In genomic region chr2:120011462-120012200, GRCm38 (mm10) we compare ENCODE assay signal across 8 mouse cellular contexts. TPM values are rescaled to one million over a fixed set of nuclear protein-coding genes. Genes with fewer than 3 reads are reported as not detected.
DNase-seq lines count a peak whose midpoint lies in the region; ATAC-seq and TF ChIP-seq lines count a peak whose summit lies in the region.

No protein-coding gene starts in this region.

- DNase-seq in forebrain, embryonic 10.5 days (ENCODE audit: extremely low spot score, low spot score): peak; percentile 43
- no peak for DNase-seq in forebrain, embryonic 11.5 days (ENCODE audit: low spot score)
- DNase-seq in limb, embryonic 11.5 days (ENCODE audit: low spot score): peak; percentile 62

- no peak overlapping the region for H3K9ac ChIP-seq in forebrain, embryonic 11.5 days (ENCODE audit: low read length)
- H3K9ac ChIP-seq in forebrain, embryonic 15.5 days (replicated peaks): no peak overlapping the region
- no peak overlapping the region for H3K9ac ChIP-seq in intestine, postnatal 0 days (ENCODE audit: low read depth, low read length)
- no peak overlapping the region for H3K9ac ChIP-seq in limb, embryonic 11.5 days (ENCODE audit: low read length)
- H3K9ac ChIP-seq in neural tube, embryonic 15.5 days (replicated peaks): no peak overlapping the region

- no peak overlapping the region for H3K4me3 ChIP-seq in forebrain, embryonic 10.5 days
- no peak overlapping the region for H3K4me3 ChIP-seq in forebrain, embryonic 11.5 days (ENCODE audit: low read depth, low read length)
- no peak overlapping the region for H3K4me3 ChIP-seq in forebrain, embryonic 15.5 days
- H3K4me3 ChIP-seq in intestine, postnatal 0 days (ENCODE audit: low read depth, low read length): no peak overlapping the region
- no peak overlapping the region for H3K4me3 ChIP-seq in limb, embryonic 11.5 days (ENCODE audit: low read depth, low read length)
- no peak overlapping the region for H3K4me3 ChIP-seq in neural tube, embryonic 15.5 days (replicated peaks)

- peak; percentile 84 for TF ChIP-seq CTCF in intestine, postnatal 0 days (IDR thresholded peaks at IDR 0.05; ENCODE audit: low read depth)

- H3K9me3 ChIP-seq in forebrain, embryonic 10.5 days: no peaks in the 10 kb centered on the region
- H3K9me3 ChIP-seq in forebrain, embryonic 11.5 days (ENCODE audit: control insufficient read depth, low read length): no peaks in the 10 kb centered on the region
- no peaks in the 10 kb centered on the region for H3K9me3 ChIP-seq in forebrain, embryonic 15.5 days
- H3K9me3 ChIP-seq in intestine, postnatal 0 days (ENCODE audit: control insufficient read depth): no peaks in the 10 kb centered on the region
- H3K9me3 ChIP-seq in limb, embryonic 11.5 days (ENCODE audit: control insufficient read depth, low read length): no peaks in the 10 kb centered on the region
- H3K9me3 ChIP-seq in neural tube, embryonic 15.5 days (replicated peaks): no peaks in the 10 kb centered on the region

- no peak overlapping the region for H3K4me2 ChIP-seq in forebrain, embryonic 11.5 days (ENCODE audit: low read depth, low read length, severe bottlenecking)
- no peak overlapping the region for H3K4me2 ChIP-seq in forebrain, embryonic 15.5 days (replicated peaks)
- H3K4me2 ChIP-seq in intestine, postnatal 0 days (replicated peaks; ENCODE audit: low read depth): no peak overlapping the region
- no peak overlapping the region for H3K4me2 ChIP-seq in limb, embryonic 11.5 days (ENCODE audit: low read depth, severe bottlenecking)
- H3K4me2 ChIP-seq in neural tube, embryonic 15.5 days: no peak overlapping the region

- ATAC-seq in forebrain, embryonic 11.5 days (replicated peaks; ENCODE audit: low FRiP score): no peak
- ATAC-seq in CD4-positive, CD25-positive, alpha-beta regulatory T cell, adult 4 months: peak; percentile 71
- ATAC-seq in cerebellum, adult (ENCODE audit: insufficient number of reproducible peaks, low FRiP score, low TSS enrichment): peak; percentile 49; the same call in 1 of the 2 replicates
- ATAC-seq in forebrain, embryonic 15.5 days (replicated peaks): 0 out of 2 replicates have a peak, but pooled peaks have one; percentile 29
- ATAC-seq in intestine, postnatal 0 days: peak; percentile 19; the same call in 1 of the 2 replicates
- peak; percentile 17; the same call in 1 of the 2 replicates for ATAC-seq in limb, embryonic 11.5 days (ENCODE audit: insufficient number of reproducible peaks, low FRiP score, low TSS enrichment, low read depth)
- 0 out of 2 replicates have a peak, but pooled peaks have one; percentile 47 for ATAC-seq in neural tube, embryonic 15.5 days (ENCODE audit: low FRiP score)

- 87% methylated on average over 8 of the region's 8 CpGs for WGBS in forebrain, embryonic 10.5 days
- 89% methylated on average over 8 of the region's 8 CpGs for WGBS in forebrain, embryonic 11.5 days
- WGBS in forebrain, embryonic 15.5 days: 81% methylated on average over 8 of the region's 8 CpGs
- 79% methylated on average over 8 of the region's 8 CpGs for WGBS in intestine, postnatal 0 days
- WGBS in limb, embryonic 11.5 days: 84% methylated on average over 8 of the region's 8 CpGs
- 81% methylated on average over 8 of the region's 8 CpGs for WGBS in neural tube, embryonic 15.5 days

- H3K36me3 ChIP-seq in forebrain, embryonic 10.5 days (replicated peaks): peaks cover 26% of the 10 kb centered on the region
- no peaks in the 10 kb centered on the region for H3K36me3 ChIP-seq in forebrain, embryonic 11.5 days (ENCODE audit: control insufficient read depth, insufficient read depth, low read length)
- peaks cover 5% of the 10 kb centered on the region; the same call in 1 of the 2 replicates for H3K36me3 ChIP-seq in forebrain, embryonic 15.5 days
- peaks cover 38% of the 10 kb centered on the region for H3K36me3 ChIP-seq in intestine, postnatal 0 days (ENCODE audit: control insufficient read depth, insufficient read depth)
- H3K36me3 ChIP-seq in limb, embryonic 11.5 days (ENCODE audit: control insufficient read depth, insufficient read depth, low read length): no peaks in the 10 kb centered on the region; the same call in 1 of the 2 replicates
- peaks cover 40% of the 10 kb centered on the region for H3K36me3 ChIP-seq in neural tube, embryonic 15.5 days

- H3K27ac ChIP-seq in forebrain, embryonic 10.5 days: no peak overlapping the region
- H3K27ac ChIP-seq in forebrain, embryonic 11.5 days (ENCODE audit: low read depth, low read length): no peak overlapping the region
- no peak overlapping the region for H3K27ac ChIP-seq in forebrain, embryonic 15.5 days (replicated peaks)
- no peak overlapping the region for H3K27ac ChIP-seq in intestine, postnatal 0 days (ENCODE audit: low read depth, low read length)
- no peak overlapping the region for H3K27ac ChIP-seq in limb, embryonic 11.5 days (replicated peaks; ENCODE audit: low read depth, low read length)
- no peak overlapping the region for H3K27ac ChIP-seq in neural tube, embryonic 15.5 days (replicated peaks)

- H3K27me3 ChIP-seq in forebrain, embryonic 10.5 days (ENCODE audit: poor library complexity, severe bottlenecking): no peaks in the 10 kb centered on the region
- no peaks in the 10 kb centered on the region for H3K27me3 ChIP-seq in forebrain, embryonic 11.5 days (ENCODE audit: control insufficient read depth, insufficient read depth, low read length)
- H3K27me3 ChIP-seq in forebrain, embryonic 15.5 days: no peaks in the 10 kb centered on the region
- H3K27me3 ChIP-seq in intestine, postnatal 0 days (replicated peaks; ENCODE audit: control insufficient read depth, insufficient read depth, low read length): no peaks in the 10 kb centered on the region
- no peaks in the 10 kb centered on the region for H3K27me3 ChIP-seq in limb, embryonic 11.5 days (ENCODE audit: control insufficient read depth, insufficient read depth, low read length)
- no peaks in the 10 kb centered on the region for H3K27me3 ChIP-seq in neural tube, embryonic 15.5 days (replicated peaks)

- H3K4me1 ChIP-seq in forebrain, embryonic 10.5 days: peaks cover 3% of the 10 kb centered on the region; the same call in 1 of the 2 replicates
- H3K4me1 ChIP-seq in forebrain, embryonic 11.5 days (replicated peaks; ENCODE audit: control insufficient read depth, insufficient read depth, low read length): no peaks in the 10 kb centered on the region
- H3K4me1 ChIP-seq in forebrain, embryonic 15.5 days: no peaks in the 10 kb centered on the region
- no peaks in the 10 kb centered on the region for H3K4me1 ChIP-seq in intestine, postnatal 0 days (replicated peaks; ENCODE audit: control insufficient read depth, insufficient read depth, low read length)
- H3K4me1 ChIP-seq in limb, embryonic 11.5 days (ENCODE audit: control insufficient read depth, insufficient read depth, low read length): no peaks in the 10 kb centered on the region
- H3K4me1 ChIP-seq in neural tube, embryonic 15.5 days: no peaks in the 10 kb centered on the region

RNA-seq across cellular contexts. Expression of gene Jmjd7, which starts 15.7 kb away (rescaled TPM):
- 22.3 and 24.9 TPM in 2 replicates for polyA plus RNA-seq in forebrain, embryonic 10.5 days (2016; fragmentation: Nextera tagmentation; extraction: Ambion mirVana)
- 18.6 and 21.6 TPM in 2 replicates for polyA plus RNA-seq in forebrain, embryonic 11.5 days (2014; fragmentation: Nextera tagmentation; extraction: Ambion mirVana)
- 10 to 100 TPM; 24.3 to 28.4 TPM for polyA plus RNA-seq in CD4-positive, CD25-positive, alpha-beta regulatory T cell, adult 4 months (2017; shearing (Covaris generic))
- 19.1 and 19.6 TPM in 2 replicates for polyA plus RNA-seq in forebrain, embryonic 15.5 days (2015; fragmentation: Nextera tagmentation; extraction: Ambion mirVana)
- polyA plus RNA-seq in intestine, postnatal 0 days (2015; fragmentation: Nextera tagmentation; extraction: Ambion mirVana): 8.9 and 9.1 TPM in 2 replicates
- 18.5 and 22.2 TPM in 2 replicates for polyA plus RNA-seq in limb, embryonic 11.5 days (2014; fragmentation: Nextera tagmentation; extraction: Ambion mirVana)
- 20.3 and 20.7 TPM in 2 replicates for polyA plus RNA-seq in neural tube, embryonic 15.5 days (2015; fragmentation: Nextera tagmentation; extraction: Ambion mirVana)

RNA-seq across cellular contexts. Expression of gene Gm28042, which starts 15.7 kb away (rescaled TPM):
- polyA plus RNA-seq in forebrain, embryonic 10.5 days (2016; fragmentation: Nextera tagmentation; extraction: Ambion mirVana): 4.2 and 5.9 TPM in 2 replicates
- polyA plus RNA-seq in forebrain, embryonic 11.5 days (2014; fragmentation: Nextera tagmentation; extraction: Ambion mirVana): 4.8 and 6.6 TPM in 2 replicates
- 1 to 10 TPM; 2.5 to 2.9 TPM for polyA plus RNA-seq in CD4-positive, CD25-positive, alpha-beta regulatory T cell, adult 4 months (2017; shearing (Covaris generic))
- 5.0 and 5.1 TPM in 2 replicates for polyA plus RNA-seq in forebrain, embryonic 15.5 days (2015; fragmentation: Nextera tagmentation; extraction: Ambion mirVana)
- polyA plus RNA-seq in intestine, postnatal 0 days (2015; fragmentation: Nextera tagmentation; extraction: Ambion mirVana): 1.3 TPM in 2 replicates
- polyA plus RNA-seq in limb, embryonic 11.5 days (2014; fragmentation: Nextera tagmentation; extraction: Ambion mirVana): 1.6 and 3.5 TPM in 2 replicates
- 4.4 and 5.1 TPM in 2 replicates for polyA plus RNA-seq in neural tube, embryonic 15.5 days (2015; fragmentation: Nextera tagmentation; extraction: Ambion mirVana)

RNA-seq across cellular contexts. Expression of gene Pla2g4b, which starts 21.6 kb away (rescaled TPM):
- 2.0 and 2.6 TPM in 2 replicates for polyA plus RNA-seq in forebrain, embryonic 10.5 days (2016; fragmentation: Nextera tagmentation; extraction: Ambion mirVana)
- polyA plus RNA-seq in forebrain, embryonic 11.5 days (2014; fragmentation: Nextera tagmentation; extraction: Ambion mirVana): 1.5 and 1.8 TPM in 2 replicates
- 1 to 10 TPM; 1.3 to 2.2 TPM for polyA plus RNA-seq in CD4-positive, CD25-positive, alpha-beta regulatory T cell, adult 4 months (2017; shearing (Covaris generic))
- polyA plus RNA-seq in forebrain, embryonic 15.5 days (2015; fragmentation: Nextera tagmentation; extraction: Ambion mirVana): 2.0 and 2.3 TPM in 2 replicates
- polyA plus RNA-seq in intestine, postnatal 0 days (2015; fragmentation: Nextera tagmentation; extraction: Ambion mirVana): 0.81 and 0.99 TPM in 2 replicates
- polyA plus RNA-seq in limb, embryonic 11.5 days (2014; fragmentation: Nextera tagmentation; extraction: Ambion mirVana): 1.4 and 1.9 TPM in 2 replicates
- 2.4 and 2.8 TPM in 2 replicates for polyA plus RNA-seq in neural tube, embryonic 15.5 days (2015; fragmentation: Nextera tagmentation; extraction: Ambion mirVana)

RNA-seq across cellular contexts. Expression of gene Mapkbp1, which starts 39.1 kb away (rescaled TPM):
- 3.5 and 3.7 TPM in 2 replicates for polyA plus RNA-seq in forebrain, embryonic 10.5 days (2016; fragmentation: Nextera tagmentation; extraction: Ambion mirVana)
- polyA plus RNA-seq in forebrain, embryonic 11.5 days (2014; fragmentation: Nextera tagmentation; extraction: Ambion mirVana): 3.9 and 5.3 TPM in 2 replicates
- 1 to 10 TPM; 2.4 to 2.9 TPM for polyA plus RNA-seq in CD4-positive, CD25-positive, alpha-beta regulatory T cell, adult 4 months (2017; shearing (Covaris generic))
- 5.4 and 5.5 TPM in 2 replicates for polyA plus RNA-seq in forebrain, embryonic 15.5 days (2015; fragmentation: Nextera tagmentation; extraction: Ambion mirVana)
- 1.5 and 1.6 TPM in 2 replicates for polyA plus RNA-seq in intestine, postnatal 0 days (2015; fragmentation: Nextera tagmentation; extraction: Ambion mirVana)
- polyA plus RNA-seq in limb, embryonic 11.5 days (2014; fragmentation: Nextera tagmentation; extraction: Ambion mirVana): 2.9 and 3.5 TPM in 2 replicates
- polyA plus RNA-seq in neural tube, embryonic 15.5 days (2015; fragmentation: Nextera tagmentation; extraction: Ambion mirVana): 6.1 and 6.8 TPM in 2 replicates
